Comparison of ENCODE assay signal across 26 mouse cellular contexts in the genomic region with DNA sequence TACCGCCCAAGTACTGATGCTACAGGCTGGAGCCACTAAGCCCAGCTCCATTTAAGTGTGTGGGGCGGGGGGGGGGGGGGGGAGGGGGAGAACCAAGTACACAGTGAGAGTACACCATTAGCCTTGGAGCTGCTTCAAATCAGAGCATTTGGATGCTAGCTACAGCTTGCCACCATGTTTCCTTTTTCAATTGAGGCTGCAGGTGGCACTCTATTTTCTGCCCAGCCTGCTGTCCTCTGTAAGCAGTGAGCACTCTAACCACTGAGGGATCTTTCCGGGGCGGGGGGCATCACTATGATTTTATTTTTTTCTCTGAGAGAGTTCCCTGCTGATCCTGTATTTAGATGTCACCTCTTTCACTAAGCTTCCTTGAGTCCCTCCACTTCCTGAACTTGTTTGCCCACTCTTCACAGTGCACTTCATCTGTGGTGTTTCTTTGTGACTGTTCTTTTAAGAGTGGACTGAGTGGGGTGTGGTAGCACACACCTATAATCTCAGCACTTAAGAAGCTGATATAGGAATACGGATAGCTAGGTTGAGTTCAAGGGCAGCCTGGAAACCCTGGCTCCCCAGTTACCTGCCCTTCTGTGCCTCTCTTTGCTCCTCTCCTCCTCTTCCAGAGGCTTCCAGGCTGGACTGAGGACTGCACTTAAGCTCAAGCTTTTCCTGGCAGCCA. TPM values are rescaled to one million over a fixed set of nuclear protein-coding genes. Genes with fewer than 3 reads are reported as not detected.
A peak's percentile ranks its signal among the peaks of the same experiment; 100 is the strongest.
DNase-seq lines count a peak whose midpoint lies in the region; ATAC-seq and TF ChIP-seq lines count a peak whose summit lies in the region.
"Had no signal": no experiment of that assay in that cellular context is flagged by ENCODE, and none has a peak within 500 bp of the region (broad histone marks: within the 10 kb centered on the region; RNA-seq: fewer than 3 reads in every experiment).

No protein-coding gene starts in this region.

- no peak for TF ChIP-seq POLR2A in cortical plate, adult 2 months (IDR thresholded peaks at IDR 0.05; ENCODE audit: extremely low read depth, insufficient read depth, low read length)

- WGBS in lung, embryonic 16.5 days = 51% methylated on average over 4 of the region's 5 CpGs
- WGBS in stomach, embryonic 14.5 days = 61% methylated on average over 5 of the region's 5 CpGs
- 51% methylated on average over 5 of the region's 5 CpGs for whole genome bisulfite sequencing in heart, embryonic 12.5 days

- H3K27ac ChIP-seq in layer of hippocampus, adult 2 months = peak overlapping the region; percentile 84
- H3K27ac ChIP-seq in lung, embryonic 16.5 days (ENCODE audit: low read length) = no peak overlapping the region
- 0 out of 2 replicates have a peak overlapping the region, but pooled peaks have one; percentile 42 for H3K27ac ChIP-seq in cortical plate, adult 2 months (ENCODE audit: insufficient read depth, low read length)
- H3K27ac ChIP-seq in stomach, embryonic 14.5 days (ENCODE audit: low read length) = no peak overlapping the region
- no peak overlapping the region for H3K27ac ChIP-seq in heart, embryonic 12.5 days (ENCODE audit: poor library complexity, severe bottlenecking)
- H3K27ac ChIP-seq: embryonic facial prominence, embryonic 12.5 days; embryonic facial prominence, embryonic 15.5 days; forebrain, embryonic 12.5 days; forebrain, embryonic 15.5 days; heart, embryonic 13.5 days; hindbrain, embryonic 14.5 days; hindbrain, postnatal 0 days had no signal

- no peaks in the 10 kb centered on the region for H3K4me1 ChIP-seq in lung, embryonic 16.5 days (replicated peaks; ENCODE audit: control insufficient read depth, insufficient read depth, low read length)
- H3K4me1 ChIP-seq in cortical plate, adult 2 months (ENCODE audit: control insufficient read depth, insufficient read depth, low read length) = peaks cover 10% of the 10 kb centered on the region
- no peaks in the 10 kb centered on the region for H3K4me1 ChIP-seq in stomach, embryonic 14.5 days (ENCODE audit: control insufficient read depth, insufficient read depth, low read length)
- peaks cover 24% of the 10 kb centered on the region for H3K4me1 ChIP-seq in heart, embryonic 12.5 days (replicated peaks)
- H3K4me1 ChIP-seq: embryonic facial prominence, embryonic 12.5 days; embryonic facial prominence, embryonic 15.5 days; forebrain, embryonic 15.5 days had no signal

- H3K4me2 ChIP-seq in lung, embryonic 16.5 days (ENCODE audit: low read depth, low read length) = no peak overlapping the region
- H3K4me2 ChIP-seq in stomach, embryonic 14.5 days (replicated peaks; ENCODE audit: low read depth, low read length) = no peak overlapping the region
- no peak overlapping the region for H3K4me2 ChIP-seq in heart, embryonic 12.5 days
- H3K4me2 ChIP-seq: embryonic facial prominence, embryonic 12.5 days; embryonic facial prominence, embryonic 15.5 days; forebrain, embryonic 12.5 days; forebrain, embryonic 15.5 days; heart, embryonic 13.5 days; hindbrain, embryonic 14.5 days had no signal

- no peak for DNase-seq in layer of hippocampus, adult 2 months (ENCODE audit: low spot score in 2 of 2)
- DNase-seq in layer of hippocampus, postnatal 25 days (ENCODE audit: extremely low spot score in 1 of 2, low spot score in 1 of 2) = no peak
- no peak for DNase-seq in lung, postnatal 14 days
- DNase-seq in neural tube, embryonic 10.5 days (ENCODE audit: extremely low spot score, low spot score) = no peak
- DNase-seq: adrenal gland, adult 2 months; adrenal gland, postnatal 25 days; cerebellum, adult 18-20 months; cerebellum, adult 9-10 months; cerebellum, postnatal 14 days; gastrocnemius, postnatal 25 days; heart, adult 18-20 months; heart, postnatal 14 days; heart, postnatal 4 days had no signal

- no peaks in the 10 kb centered on the region for H3K9me3 ChIP-seq in lung, embryonic 16.5 days (ENCODE audit: control insufficient read depth, low read length)
- H3K9me3 ChIP-seq in stomach, embryonic 14.5 days (ENCODE audit: control insufficient read depth, low read depth, low read length) = no peaks in the 10 kb centered on the region
- no peaks in the 10 kb centered on the region for H3K9me3 ChIP-seq in heart, embryonic 12.5 days (replicated peaks)
- H3K9me3 ChIP-seq: embryonic facial prominence, embryonic 12.5 days; embryonic facial prominence, embryonic 15.5 days; forebrain, embryonic 12.5 days; forebrain, embryonic 15.5 days; heart, embryonic 13.5 days had no signal

- no peaks in the 10 kb centered on the region for H3K36me3 ChIP-seq in lung, embryonic 16.5 days (ENCODE audit: control insufficient read depth, insufficient read depth, low read length)
- H3K36me3 ChIP-seq in stomach, embryonic 14.5 days (ENCODE audit: control insufficient read depth, insufficient read depth, low read length) = no peaks in the 10 kb centered on the region
- no peaks in the 10 kb centered on the region for H3K36me3 ChIP-seq in heart, embryonic 12.5 days
- H3K36me3 ChIP-seq: embryonic facial prominence, embryonic 12.5 days; embryonic facial prominence, embryonic 15.5 days; forebrain, embryonic 12.5 days; forebrain, embryonic 15.5 days; heart, embryonic 13.5 days had no signal

- no peak overlapping the region for H3K4me3 ChIP-seq in layer of hippocampus, adult 2 months
- H3K4me3 ChIP-seq in lung, embryonic 16.5 days (ENCODE audit: low read length) = no peak overlapping the region
- no peak overlapping the region for H3K4me3 ChIP-seq in cortical plate, adult 2 months (ENCODE audit: insufficient read depth, low read length)
- no peak overlapping the region for H3K4me3 ChIP-seq in stomach, embryonic 14.5 days (ENCODE audit: low read depth, low read length)
- no peak overlapping the region for H3K4me3 ChIP-seq in heart, embryonic 12.5 days
- H3K4me3 ChIP-seq: embryonic facial prominence, embryonic 12.5 days; embryonic facial prominence, embryonic 15.5 days; forebrain, embryonic 12.5 days; forebrain, embryonic 15.5 days; heart, embryonic 13.5 days had no signal

- peak; percentile 52; the same call in 1 of the 2 replicates for ATAC-seq in lung, embryonic 16.5 days (ENCODE audit: low read depth)
- peak; percentile 33; the same call in 1 of the 2 replicates for ATAC-seq in stomach, embryonic 14.5 days (ENCODE audit: insufficient number of reproducible peaks, insufficient read depth, low FRiP score, low read depth)
- ATAC-seq in heart, embryonic 12.5 days (ENCODE audit: insufficient number of reproducible peaks, low FRiP score) = no peak
- ATAC-seq: CD4-positive, CD25-positive, alpha-beta regulatory T cell, adult 4 months; forebrain, embryonic 15.5 days; hindbrain, postnatal 0 days had no signal

- H3K27me3 ChIP-seq in lung, embryonic 16.5 days (ENCODE audit: control insufficient read depth, insufficient read depth, low read depth, low read length) = no peaks in the 10 kb centered on the region
- H3K27me3 ChIP-seq in stomach, embryonic 14.5 days (ENCODE audit: control insufficient read depth, insufficient read depth, low read length) = no peaks in the 10 kb centered on the region
- H3K27me3 ChIP-seq in heart, embryonic 12.5 days (replicated peaks) = no peaks in the 10 kb centered on the region
- H3K27me3 ChIP-seq: embryonic facial prominence, embryonic 15.5 days; forebrain, embryonic 12.5 days; forebrain, embryonic 15.5 days had no signal

- no peak overlapping the region for H3K9ac ChIP-seq in lung, embryonic 16.5 days (ENCODE audit: low read length)
- no peak overlapping the region for H3K9ac ChIP-seq in stomach, embryonic 14.5 days (replicated peaks; ENCODE audit: low read depth, low read length)
- H3K9ac ChIP-seq in heart, embryonic 12.5 days = no peak overlapping the region
- H3K9ac ChIP-seq: embryonic facial prominence, embryonic 12.5 days; embryonic facial prominence, embryonic 15.5 days; forebrain, embryonic 12.5 days; forebrain, embryonic 15.5 days; heart, embryonic 13.5 days; hindbrain, embryonic 14.5 days had no signal

- TF ChIP-seq CTCF in layer of hippocampus, adult 2 months (conservative IDR thresholded peaks at IDR 0.05) = 0 out of 2 replicates have a peak, but pooled peaks have one; percentile 6
- no peak for TF ChIP-seq CTCF in cortical plate, adult 2 months (IDR thresholded peaks at IDR 0.05; ENCODE audit: extremely low read depth, insufficient read depth, low read length)

RNA-seq across cellular contexts. Expression of gene C1qtnf4, which starts 7.9 kb away (rescaled TPM):
- 100 to 1,000 TPM; 184 to 200 TPM for total RNA-seq in layer of hippocampus, adult 2 months (2021)
- 100 to 1,000 TPM; 209 to 222 TPM for total RNA-seq in layer of hippocampus, postnatal 25 days (2021)
- 2.9 and 3.0 TPM in 2 replicates for polyA plus RNA-seq in lung, embryonic 16.5 days (2015; fragmentation: Nextera tagmentation; extraction: Ambion mirVana)
- polyA plus RNA-seq in cortical plate, adult 2 months (2012; rRNA removed) = 363 and 369 TPM in 2 replicates
- 10.8 and 12.9 TPM in 2 replicates for polyA plus RNA-seq in stomach, embryonic 14.5 days (2014; fragmentation: Nextera tagmentation; extraction: Ambion mirVana)
- polyA plus RNA-seq in heart, embryonic 12.5 days (2016; fragmentation: Nextera tagmentation; extraction: Ambion mirVana) = 16.5 and 18.9 TPM in 2 replicates
- total RNA-seq: MEL had no signal

RNA-seq across cellular contexts. Expression of gene Kbtbd4, which starts 26.8 kb away (rescaled TPM):
- 10 to 100 TPM; 38.1 to 39.5 TPM for total RNA-seq in layer of hippocampus, adult 2 months (2021)
- total RNA-seq in layer of hippocampus, postnatal 25 days (2021) = 10 to 100 TPM; 32.5 to 43.0 TPM
- 36.5 and 37.0 TPM in 2 replicates for polyA plus RNA-seq in lung, embryonic 16.5 days (2015; fragmentation: Nextera tagmentation; extraction: Ambion mirVana)
- 25.3 and 28.1 TPM in 2 replicates for polyA plus RNA-seq in cortical plate, adult 2 months (2012; rRNA removed)
- polyA plus RNA-seq in stomach, embryonic 14.5 days (2014; fragmentation: Nextera tagmentation; extraction: Ambion mirVana) = 30.3 and 37.0 TPM in 2 replicates
- polyA plus RNA-seq in heart, embryonic 12.5 days (2016; fragmentation: Nextera tagmentation; extraction: Ambion mirVana) = 27.0 and 27.3 TPM in 2 replicates

RNA-seq across cellular contexts. Expression of gene Ndufs3, which starts 26.9 kb away (rescaled TPM):
- 100 to 1,000 TPM; 224 to 255 TPM for total RNA-seq in layer of hippocampus, adult 2 months (2021)
- 100 to 1,000 TPM; 219 to 254 TPM for total RNA-seq in layer of hippocampus, postnatal 25 days (2021)
- polyA plus RNA-seq in lung, embryonic 16.5 days (2015; fragmentation: Nextera tagmentation; extraction: Ambion mirVana) = 201 and 203 TPM in 2 replicates
- 222 and 229 TPM in 2 replicates for polyA plus RNA-seq in cortical plate, adult 2 months (2012; rRNA removed)
- 216 and 220 TPM in 2 replicates for polyA plus RNA-seq in stomach, embryonic 14.5 days (2014; fragmentation: Nextera tagmentation; extraction: Ambion mirVana)
- polyA plus RNA-seq in heart, embryonic 12.5 days (2016; fragmentation: Nextera tagmentation; extraction: Ambion mirVana) = 332 and 336 TPM in 2 replicates

RNA-seq across cellular contexts. Expression of gene Mtch2, which starts 30.8 kb away (rescaled TPM):
- 100 to 1,000 TPM; 114 to 129 TPM for total RNA-seq in layer of hippocampus, adult 2 months (2021)
- total RNA-seq in layer of hippocampus, postnatal 25 days (2021) = 100 to 1,000 TPM; 116 to 124 TPM
- 198 and 199 TPM in 2 replicates for polyA plus RNA-seq in lung, embryonic 16.5 days (2015; fragmentation: Nextera tagmentation; extraction: Ambion mirVana)
- polyA plus RNA-seq in cortical plate, adult 2 months (2012; rRNA removed) = 135 and 140 TPM in 2 replicates
- 226 and 234 TPM in 2 replicates for polyA plus RNA-seq in stomach, embryonic 14.5 days (2014; fragmentation: Nextera tagmentation; extraction: Ambion mirVana)
- 201 and 211 TPM in 2 replicates for polyA plus RNA-seq in heart, embryonic 12.5 days (2016; fragmentation: Nextera tagmentation; extraction: Ambion mirVana)

Comparison
In these comparisons a context has a peak if more than half of its experiments do, and no peak if none do; other contexts are left out.
1. H3K27ac ChIP-seq: peak in layer of hippocampus, adult 2 months (single experiment) and cortical plate, adult 2 months (single experiment); none in lung, embryonic 16.5 days (single experiment), stomach, embryonic 14.5 days (single experiment) and heart, embryonic 12.5 days (single experiment).
2. RNA of gene C1qtnf4, which starts 7.9 kb away (polyA plus RNA-seq): 363 to 369 TPM in cortical plate, adult 2 months; 16.5 to 18.9 TPM in heart, embryonic 12.5 days, 10.8 to 12.9 TPM in stomach, embryonic 14.5 days and 2.9 to 3.0 TPM in lung, embryonic 16.5 days; every median in the first group is over 10 times any median in the second.